Comparison of ENCODE assay signal across 8 mouse cellular contexts in the genomic region with DNA sequence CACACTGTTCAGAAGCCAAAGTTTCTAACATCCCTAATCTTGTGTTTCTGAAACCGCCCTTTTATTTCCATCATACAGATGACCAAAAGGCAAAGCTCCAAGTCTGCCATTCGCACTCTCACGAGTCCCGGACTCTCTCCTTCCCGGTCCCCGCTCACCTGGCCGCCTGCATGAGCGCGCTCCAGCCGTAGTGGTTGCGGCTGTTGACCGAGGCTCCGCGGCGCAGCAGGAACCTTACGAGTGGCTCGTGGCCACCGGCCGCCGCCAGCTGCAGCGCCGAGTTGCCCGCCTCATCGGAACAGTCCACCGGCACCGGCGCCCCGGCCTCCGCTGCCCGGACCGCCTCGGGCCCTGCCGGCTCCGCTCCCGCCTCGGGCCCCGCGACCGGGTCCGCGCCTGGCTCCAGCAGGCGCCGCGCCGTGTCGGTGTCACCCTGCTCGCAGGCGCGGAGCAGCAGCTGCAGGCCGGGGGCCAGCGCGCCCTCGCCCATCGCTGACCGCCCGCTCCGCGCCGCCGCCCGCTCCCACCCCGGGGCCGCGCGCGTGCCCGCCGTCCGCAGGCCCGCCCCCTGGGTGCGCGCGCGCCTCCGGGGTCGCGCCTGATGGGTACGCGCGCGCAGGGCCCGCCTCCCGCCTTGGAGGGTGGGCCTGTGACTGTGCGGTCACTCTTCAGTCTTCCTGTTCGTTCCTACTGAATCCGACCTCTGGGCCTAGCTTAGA. TPM values are rescaled to one million over a fixed set of nuclear protein-coding genes. Genes with fewer than 3 reads are reported as not detected.
DNase-seq lines count a peak whose midpoint lies in the region; ATAC-seq and TF ChIP-seq lines count a peak whose summit lies in the region.

TSS of gene Anks6 (minus strand) at position 637 of the 719 bp plus-strand sequence.

- H3K4me2 ChIP-seq in hindbrain, postnatal 0 days (ENCODE audit: low read depth, low read length): peak within 1 kb of the TSS; percentile 71

- no peak for TF ChIP-seq CTCF in hindbrain, postnatal 0 days (IDR thresholded peaks at IDR 0.05; ENCODE audit: low read depth)

- peak; percentile 82 for DNase-seq in adrenal gland, postnatal 25 days
- DNase-seq in embryo, embryonic 10.5 days (ENCODE audit: low spot score): peak; percentile 83
- DNase-seq in gastrocnemius, postnatal 25 days: peak; percentile 80
- peak; percentile 94 for DNase-seq in hindbrain, postnatal 0 days (ENCODE audit: low spot score)
- DNase-seq in left cerebral cortex, adult 8-10 months (ENCODE audit: low spot score in 2 of 2): peak; percentile 66 to 72
- peak; percentile 80 to 89 for DNase-seq in lung, postnatal 4 days
- DNase-seq in right cerebral cortex, adult 2 months (ENCODE audit: low spot score in 2 of 2): peak; percentile 74

- H3K36me3 ChIP-seq in hindbrain, postnatal 0 days (ENCODE audit: insufficient read depth, low read length): no peaks in the 10 kb centered on the region

- peak within 1 kb of the TSS; percentile 78 for H3K9ac ChIP-seq in hindbrain, postnatal 0 days (replicated peaks; ENCODE audit: low read length)

- peak within 1 kb of the TSS; percentile 76 for H3K4me3 ChIP-seq in hindbrain, postnatal 0 days (ENCODE audit: low read length)

- H3K9me3 ChIP-seq in hindbrain, postnatal 0 days (ENCODE audit: low read length): no peaks in the 10 kb centered on the region

- peak within 1 kb of the TSS; percentile 86 for H3K27ac ChIP-seq in hindbrain, postnatal 0 days

- peaks cover 16% of the 10 kb centered on the region; the same call in 1 of the 2 replicates for H3K4me1 ChIP-seq in hindbrain, postnatal 0 days (ENCODE audit: insufficient read depth, low read length)

- WGBS in hindbrain, postnatal 0 days: under 1% methylated on average over 74 of the region's 86 CpGs

- ATAC-seq in hindbrain, postnatal 0 days: peak; percentile 92
- ATAC-seq in monocyte, adult 5-6 weeks (replicated peaks; ENCODE audit: insufficient number of reproducible peaks, low FRiP score, low TSS enrichment, poor library complexity, severe bottlenecking): no peak

- H3K27me3 ChIP-seq in hindbrain, postnatal 0 days (ENCODE audit: insufficient read depth, low read length): no peaks in the 10 kb centered on the region

RNA-seq across cellular contexts. Expression of gene Anks6, which starts in this region (rescaled TPM):
- 5.6 and 6.8 TPM in 2 replicates for total RNA-seq in adrenal gland, postnatal 25 days (2021)
- 1 to 10 TPM; 1.2 to 2.1 TPM for total RNA-seq in gastrocnemius, postnatal 25 days (2021)
- total RNA-seq in hindbrain, postnatal 0 days (2014; rRNA removed): 11.1 and 13.4 TPM in 2 replicates
- 3.0 and 3.2 TPM in 2 replicates for polyA plus RNA-seq in hindbrain, postnatal 0 days (2015; fragmentation: Nextera tagmentation; extraction: Ambion mirVana)
- 10 to 100 TPM; 17.8 to 21.7 (median 19.7) TPM for total RNA-seq in left cerebral cortex, adult 8-10 months (2022)
- total RNA-seq in monocyte, adult 5-6 weeks (2017): 0.57 to 0.97 TPM in 2 of 3 replicates, not detected in the other
